Mouse (Mus musculus) naive thymus-derived CD4-positive, alpha-beta T cell, adult 2 months (primary cell): ENCODE results near the gene Gm20388.

Experiments
- DNase-seq: peaks from one replicate; pipeline ENCODE4 v3.0.0-alpha.2; 2011; ENCODE audit warnings: low read depth

Gm20388 gene

DNA sequence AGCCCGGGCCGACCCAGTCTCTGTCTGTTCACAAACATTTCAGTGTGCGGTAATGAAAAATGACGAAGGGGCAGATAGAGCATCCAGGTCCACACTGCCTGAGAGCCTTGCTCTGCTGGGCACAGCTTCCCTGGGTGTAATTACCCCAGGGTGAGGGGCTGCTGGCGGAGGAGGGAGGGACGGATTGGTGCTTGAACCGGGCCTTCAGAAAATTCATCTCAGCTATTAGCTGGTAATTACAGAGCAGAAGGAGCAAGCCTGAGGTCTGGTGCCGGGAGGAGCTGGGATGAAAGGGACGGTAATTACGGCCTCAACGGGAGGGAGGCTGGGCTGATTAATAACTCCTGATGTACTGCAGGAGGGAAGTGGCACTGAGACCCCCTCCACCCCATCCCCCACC lies 639.3 kb downstream of the Gm20388 start:
- DNase-seq, result no peak

DNA sequence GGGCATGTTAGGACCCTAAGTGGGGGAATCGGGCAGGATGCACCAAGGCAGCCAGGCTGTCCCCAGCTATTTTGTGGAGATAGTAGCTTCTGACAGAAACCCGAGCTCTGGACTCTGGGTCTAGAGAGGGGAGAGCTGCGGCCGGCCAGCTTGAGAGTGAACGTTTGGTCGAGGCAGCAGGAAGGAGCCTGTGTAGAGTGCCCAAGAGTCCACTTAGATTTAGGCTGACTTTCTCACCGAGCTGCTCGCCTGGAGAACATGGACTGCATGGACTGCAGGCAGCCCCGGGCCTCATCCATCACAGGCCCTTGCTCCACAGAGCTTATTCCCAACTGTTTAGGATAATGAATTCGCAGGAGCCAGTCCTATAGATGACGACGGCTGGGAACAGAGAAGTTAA lies 639.8 kb downstream of the Gm20388 start:
- DNase-seq, result no peak

DNA sequence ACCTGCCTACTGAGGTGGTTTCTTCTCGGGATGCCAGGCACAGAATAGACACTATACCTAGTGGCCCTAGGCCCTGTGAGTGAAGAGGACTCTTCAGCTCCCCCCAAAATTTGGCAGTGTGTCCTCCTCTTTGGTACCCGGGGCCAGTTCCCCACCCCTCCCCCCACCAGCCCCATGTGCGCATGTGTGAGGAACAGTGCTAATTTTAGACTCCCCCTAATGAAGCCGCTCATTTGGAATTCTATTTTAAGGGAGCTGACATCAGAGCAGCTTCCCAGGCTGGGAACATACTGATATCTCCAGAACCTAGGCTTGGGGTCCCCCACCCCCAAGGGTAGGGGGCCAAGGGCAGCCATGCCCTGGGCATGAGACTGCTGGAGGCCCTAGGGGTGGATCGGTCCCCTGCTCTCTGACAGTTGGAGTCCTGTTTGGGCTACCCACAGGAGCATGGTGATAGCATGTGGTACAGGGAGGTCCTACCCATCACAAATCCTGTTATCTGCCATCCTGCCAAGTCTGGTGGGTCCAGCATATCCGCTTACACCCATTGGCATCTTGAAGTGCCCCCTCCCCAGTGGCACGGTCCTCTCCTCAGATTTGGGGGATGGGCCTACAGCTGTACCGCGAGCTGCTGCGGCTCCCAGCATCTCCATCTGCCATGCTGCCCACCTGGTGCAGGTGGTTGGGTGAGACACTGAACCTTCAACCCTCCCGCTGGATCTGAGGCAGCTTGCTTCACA lies 640.5 kb downstream of the Gm20388 start:
- DNase-seq, result no peak

DNA sequence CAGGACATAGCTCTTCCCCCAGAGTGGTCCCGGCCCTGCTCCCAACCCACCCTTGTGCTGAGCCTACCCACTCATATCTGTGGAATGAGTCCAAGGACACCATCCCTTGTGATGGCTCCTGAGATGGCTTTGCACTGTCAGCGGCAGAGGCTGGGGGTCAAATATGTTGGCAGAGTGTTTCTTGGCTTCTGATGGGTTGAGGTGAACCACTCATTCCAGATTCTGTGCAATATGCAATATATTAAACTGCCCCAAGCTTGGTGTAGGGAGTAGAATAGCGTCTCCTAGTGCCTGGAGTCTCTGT lies 641.0 kb downstream of the Gm20388 start:
- no peak for DNase-seq

DNA sequence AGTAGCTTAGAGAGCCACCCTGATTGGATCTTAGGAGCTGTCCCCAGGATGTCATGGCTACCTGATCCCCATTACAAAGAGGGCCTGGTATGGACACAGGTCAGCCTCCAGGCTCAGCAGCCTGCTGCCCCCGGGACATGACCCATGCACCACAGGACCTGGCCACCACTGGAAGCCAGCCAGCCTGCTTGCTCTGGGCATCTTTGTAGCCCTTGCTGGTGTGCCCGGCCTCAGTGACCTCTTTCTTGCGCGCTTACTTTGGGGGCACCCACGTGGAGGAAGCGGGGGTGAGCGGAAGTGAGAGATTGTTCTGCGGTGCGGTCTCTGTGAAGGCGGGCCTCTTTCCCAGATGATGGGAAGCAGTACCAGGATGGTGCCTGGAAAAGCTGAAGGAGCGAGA lies 641.9 kb downstream of the Gm20388 start:
- no peak for DNase-seq

DNA sequence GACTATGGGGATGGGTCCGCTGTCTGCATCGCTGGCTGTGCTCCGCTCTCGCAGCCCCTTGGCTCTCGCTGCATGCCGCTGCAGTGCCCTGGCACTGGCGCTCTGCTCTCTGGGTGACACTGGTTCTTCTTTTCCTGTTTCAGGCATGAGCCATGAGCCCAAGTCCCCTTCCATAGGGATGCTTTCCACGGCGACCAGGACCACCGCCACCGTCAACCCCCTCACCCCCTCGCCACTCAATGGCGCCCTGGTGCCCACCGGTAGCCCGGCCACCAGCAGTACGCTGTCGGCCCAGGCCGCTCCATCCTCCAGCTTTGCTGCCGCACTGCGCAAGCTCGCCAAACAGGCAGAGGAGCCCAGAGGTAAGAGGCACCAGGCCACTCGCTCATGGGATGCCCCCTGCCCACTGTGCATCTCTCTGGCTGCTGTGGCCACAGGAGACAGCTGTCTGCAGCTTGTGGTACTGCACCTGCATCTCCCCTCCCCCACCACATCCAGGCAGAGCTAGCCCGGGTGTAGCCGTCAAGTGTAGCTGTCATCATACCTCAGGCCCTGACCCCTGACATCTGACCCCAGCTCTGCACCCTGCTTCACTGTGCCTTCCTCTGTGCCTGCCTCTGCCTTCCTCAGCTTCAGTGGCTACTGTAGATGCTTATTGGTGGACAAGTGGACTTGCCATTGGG lies 642.9 kb downstream of the Gm20388 start:
- no peak for DNase-seq

DNA sequence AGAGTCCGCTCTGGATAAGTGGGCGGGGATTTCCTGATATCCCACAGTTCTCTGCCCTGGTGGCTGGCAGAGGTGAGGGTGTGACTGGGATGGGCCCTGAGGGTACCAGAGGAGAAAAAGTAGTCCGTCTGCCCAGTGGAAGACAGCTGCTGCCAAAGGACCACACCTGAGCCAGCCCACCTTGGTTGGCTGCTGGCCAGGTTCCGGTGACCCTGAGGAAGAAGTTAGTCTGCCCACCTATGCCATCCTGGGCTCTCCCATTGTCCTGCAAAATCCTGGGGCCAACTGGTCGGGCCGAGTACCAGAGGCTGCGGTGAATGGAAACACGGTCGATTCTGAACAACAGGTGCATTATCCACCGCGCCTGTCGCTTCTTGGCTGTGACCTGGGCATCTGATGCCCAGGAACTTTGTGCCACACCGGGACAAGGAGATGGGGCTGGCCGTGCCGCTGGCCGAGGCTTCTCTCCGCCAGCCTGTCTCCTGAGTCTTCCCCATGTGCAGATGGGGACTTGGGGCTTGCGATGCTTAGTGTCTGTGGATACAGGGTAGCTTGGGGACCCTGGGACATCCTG lies 643.9 kb downstream of the Gm20388 start:
- DNase-seq, result no peak

DNA sequence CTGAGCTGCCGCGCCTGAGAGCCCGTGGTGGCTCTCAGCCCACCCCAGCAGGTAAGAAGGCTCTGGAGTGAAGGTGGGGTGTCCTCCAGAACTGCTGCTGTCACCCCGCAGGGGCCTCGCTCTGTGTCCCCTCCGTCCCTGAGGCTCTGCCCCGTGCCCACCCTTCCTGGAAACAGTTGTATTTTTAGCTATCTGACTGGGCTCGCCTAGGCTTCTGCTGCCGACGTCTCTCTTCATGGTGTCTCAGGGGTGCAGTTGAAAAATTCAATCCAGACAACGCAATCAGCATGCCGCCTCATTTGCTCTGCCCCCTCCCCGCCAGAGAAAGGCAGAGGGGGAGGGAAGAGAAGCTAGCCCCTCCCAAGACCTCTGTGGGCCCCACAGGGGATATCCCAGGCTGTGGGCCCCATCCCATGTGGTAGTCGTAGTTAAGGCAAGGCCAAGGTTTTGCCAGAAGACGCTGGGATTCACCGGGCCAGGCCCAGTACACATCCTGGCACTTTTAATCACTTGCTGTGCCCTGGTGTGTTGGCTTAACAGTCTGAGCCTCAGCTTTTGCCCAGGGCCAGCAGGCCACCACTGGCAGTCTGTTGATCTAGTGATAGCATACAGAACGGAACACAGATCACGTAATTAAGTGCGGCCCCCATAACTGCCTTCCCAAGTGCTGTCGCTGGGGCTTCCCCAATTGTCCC lies 645.7 kb downstream of the Gm20388 start:
- DNase-seq, result no peak

DNA sequence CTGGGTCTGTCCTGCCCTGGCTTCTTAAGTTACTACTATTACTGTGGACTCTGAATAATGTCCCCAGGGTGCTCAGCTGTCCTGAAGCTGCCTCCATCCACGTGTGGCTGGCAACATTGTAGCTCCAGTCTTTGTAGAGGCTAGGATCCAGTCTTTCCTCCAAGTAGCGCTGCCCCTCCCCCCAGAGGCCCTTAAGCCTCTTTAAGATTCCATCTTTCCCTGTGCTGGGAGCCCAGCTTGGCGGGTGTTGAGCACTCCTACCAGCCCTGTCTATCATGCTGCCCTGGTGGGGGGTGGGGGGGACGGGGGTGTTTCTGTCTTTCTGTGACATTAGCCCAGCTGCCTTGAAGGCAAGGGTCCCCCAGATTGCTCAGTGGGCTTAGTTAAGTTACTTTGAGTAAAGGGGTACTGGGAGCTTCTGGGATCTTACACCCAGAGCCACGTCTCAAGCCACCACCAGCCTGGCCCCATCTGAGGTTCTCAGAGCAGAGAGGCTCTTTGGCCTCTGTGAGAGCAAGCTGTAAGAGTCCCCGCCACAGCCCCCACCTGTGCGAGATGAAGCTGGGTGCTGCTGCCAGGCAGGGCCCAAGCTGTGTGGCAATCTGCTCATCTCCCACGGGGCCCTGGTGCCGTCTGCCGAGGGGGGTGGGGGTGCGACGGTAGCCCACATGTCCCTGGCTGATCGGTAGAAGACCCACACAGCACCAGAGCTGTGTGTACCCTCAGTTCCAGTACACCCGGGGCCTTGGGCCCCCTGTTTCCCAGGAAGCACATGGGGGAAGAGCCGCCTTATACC lies 646.7 kb downstream of the Gm20388 start:
- DNase-seq, result no peak

DNA sequence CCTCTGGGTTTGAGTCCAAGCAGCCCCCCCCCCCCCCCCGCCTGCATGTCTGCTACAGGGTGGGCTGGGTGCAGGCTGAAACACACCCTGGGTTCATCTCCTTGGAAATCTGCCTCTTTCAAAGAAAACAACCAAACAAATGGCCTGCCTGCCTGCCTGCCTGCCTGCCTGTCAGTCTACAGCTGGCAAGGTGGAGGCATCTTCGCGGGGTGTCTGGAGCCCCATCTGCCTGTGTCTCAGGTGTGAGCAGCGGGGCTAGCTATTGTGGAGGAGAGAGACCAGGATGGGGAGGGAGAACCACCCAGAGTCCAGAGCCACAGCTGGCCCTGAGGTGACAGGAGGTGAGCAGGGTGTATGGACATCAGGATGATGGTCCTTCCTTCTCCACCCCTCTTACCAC lies 647.5 kb downstream of the Gm20388 start:
- DNase-seq, result no peak

DNA sequence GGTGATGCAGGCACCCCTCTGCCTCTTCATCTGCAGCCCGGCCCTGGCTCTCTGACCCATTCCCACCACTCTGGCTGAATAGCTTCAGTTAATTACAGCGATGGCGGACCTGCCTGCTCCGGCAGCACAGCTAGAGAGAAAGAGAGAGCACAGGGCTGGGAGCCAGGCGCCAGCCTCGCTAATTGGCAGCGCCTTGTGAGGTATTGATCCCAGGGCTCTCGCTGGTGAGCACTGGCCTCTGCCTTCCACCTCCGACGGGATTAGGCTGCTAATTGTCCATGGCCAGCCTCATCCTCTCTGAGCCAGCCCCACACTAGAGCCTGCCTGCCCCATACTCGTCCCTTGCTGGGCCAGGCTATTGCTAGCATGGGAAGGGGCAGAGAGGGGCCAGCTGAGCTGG lies 649.0 kb downstream of the Gm20388 start:
- DNase-seq, result no peak

DNA sequence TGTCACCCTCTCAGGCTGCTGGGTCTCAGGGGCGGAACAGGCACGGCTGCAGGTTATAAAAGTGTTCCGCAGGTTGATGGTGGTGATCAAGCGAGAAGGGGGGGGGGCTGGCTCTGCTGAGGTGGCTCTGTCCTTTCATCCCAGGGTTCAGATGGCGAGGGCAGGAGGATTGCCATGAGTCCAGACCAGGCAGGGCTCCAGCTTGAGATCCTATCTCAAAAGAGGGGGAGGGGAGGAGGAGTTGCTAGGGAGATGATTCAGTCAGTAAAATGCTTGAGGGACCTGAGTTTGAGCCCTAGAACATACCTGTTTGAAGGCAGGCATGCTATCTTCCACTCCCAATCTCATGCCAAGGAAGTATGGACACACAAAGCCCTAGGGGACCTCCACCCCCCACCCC lies 649.9 kb downstream of the Gm20388 start:
- no peak for DNase-seq

DNA sequence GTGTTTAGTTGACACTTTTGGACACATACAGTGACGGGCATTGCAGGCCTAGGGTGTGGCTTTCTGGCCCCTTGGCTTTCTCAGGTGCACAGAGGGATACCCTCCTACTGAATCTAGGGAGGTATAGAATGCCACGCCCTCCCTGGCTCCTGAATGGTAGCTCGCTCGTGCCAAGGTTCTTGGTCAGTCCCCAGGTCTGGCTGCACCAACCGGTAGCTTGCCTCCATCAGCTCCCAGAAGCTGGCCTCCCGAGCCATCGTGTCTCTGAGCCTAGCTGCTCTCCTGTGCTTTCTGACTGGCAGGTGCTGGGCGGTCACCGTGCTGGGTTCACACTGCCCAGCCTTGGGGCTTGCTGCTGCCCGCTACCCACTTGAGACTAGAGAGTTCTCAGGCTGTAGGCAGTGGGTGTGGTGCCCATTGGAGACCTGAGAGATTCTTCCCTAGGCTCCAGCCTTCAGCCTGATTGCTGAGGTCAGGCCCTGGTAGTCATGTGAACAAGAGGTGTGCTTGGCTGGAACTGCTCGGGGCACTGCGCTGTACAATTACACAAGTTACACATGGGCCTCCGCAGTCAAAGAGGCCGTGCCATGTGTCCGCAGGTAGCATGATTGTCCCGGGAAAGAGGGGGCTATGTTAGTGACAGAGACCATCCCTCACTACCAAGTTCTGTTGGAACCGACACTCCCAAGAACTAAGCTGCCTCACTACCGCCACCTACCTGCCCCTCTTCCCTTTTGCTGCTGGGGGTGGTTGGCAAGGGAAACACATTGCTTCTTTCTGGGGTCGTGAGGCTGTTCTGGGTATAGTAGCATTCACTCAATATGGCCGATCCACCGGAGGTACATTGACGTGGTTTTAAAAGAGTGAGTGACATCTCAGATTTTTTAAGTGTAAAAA lies 651.1 kb downstream of the Gm20388 start:
- DNase-seq, result peak; percentile 43

DNA sequence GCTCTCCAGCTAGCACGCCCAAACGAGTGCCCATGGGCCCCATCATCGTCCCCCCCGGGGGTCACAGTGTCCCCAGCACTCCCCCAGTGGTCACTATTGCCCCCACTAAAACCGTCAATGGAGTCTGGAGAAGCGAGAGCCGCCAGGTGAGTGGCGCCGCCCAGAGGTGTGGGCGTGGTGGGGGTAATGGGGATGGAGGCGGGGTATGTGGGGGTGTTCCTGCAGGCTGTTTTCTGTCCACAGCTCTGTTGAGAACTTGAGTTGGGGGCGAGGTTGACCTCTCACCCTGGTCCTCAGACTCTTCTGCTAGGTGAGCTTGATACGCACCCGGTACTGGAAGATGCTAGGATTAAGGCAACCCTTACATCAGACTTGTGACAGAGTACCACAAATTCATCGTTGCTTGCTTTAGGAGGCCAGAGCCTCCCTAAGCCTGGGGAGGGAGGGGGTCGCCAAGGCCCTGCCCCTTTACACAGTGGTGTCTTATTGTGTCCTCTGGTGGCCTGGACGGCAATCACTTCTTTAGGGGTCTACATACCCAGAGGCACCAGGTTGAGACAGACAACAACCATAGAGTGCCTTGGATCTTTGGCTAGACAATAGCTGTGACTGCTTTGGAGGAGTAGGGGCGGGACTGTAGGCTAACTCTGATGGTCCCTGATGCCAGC lies 652.2 kb downstream of the Gm20388 start:
- DNase-seq, result no peak

DNA sequence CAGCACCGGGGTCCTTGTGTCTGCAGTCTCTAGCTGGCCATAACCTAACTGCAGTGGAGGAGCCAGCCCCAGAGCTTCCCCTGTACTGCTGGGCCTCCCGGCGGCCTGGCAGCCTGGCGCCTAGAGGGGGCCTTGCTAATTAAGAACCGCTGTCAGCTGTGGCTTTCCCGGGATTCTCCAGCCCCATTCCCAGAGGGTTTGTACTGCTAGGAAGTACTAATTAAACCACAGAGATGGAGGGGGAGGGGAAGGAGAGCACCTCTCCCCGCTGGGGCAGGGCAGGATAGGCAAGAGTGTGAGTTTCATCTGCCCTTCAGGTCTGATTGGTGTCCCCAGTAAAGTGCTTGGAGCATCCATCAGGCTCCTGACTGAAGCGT lies 652.7 kb downstream of the Gm20388 start:
- DNase-seq, result no peak

DNA sequence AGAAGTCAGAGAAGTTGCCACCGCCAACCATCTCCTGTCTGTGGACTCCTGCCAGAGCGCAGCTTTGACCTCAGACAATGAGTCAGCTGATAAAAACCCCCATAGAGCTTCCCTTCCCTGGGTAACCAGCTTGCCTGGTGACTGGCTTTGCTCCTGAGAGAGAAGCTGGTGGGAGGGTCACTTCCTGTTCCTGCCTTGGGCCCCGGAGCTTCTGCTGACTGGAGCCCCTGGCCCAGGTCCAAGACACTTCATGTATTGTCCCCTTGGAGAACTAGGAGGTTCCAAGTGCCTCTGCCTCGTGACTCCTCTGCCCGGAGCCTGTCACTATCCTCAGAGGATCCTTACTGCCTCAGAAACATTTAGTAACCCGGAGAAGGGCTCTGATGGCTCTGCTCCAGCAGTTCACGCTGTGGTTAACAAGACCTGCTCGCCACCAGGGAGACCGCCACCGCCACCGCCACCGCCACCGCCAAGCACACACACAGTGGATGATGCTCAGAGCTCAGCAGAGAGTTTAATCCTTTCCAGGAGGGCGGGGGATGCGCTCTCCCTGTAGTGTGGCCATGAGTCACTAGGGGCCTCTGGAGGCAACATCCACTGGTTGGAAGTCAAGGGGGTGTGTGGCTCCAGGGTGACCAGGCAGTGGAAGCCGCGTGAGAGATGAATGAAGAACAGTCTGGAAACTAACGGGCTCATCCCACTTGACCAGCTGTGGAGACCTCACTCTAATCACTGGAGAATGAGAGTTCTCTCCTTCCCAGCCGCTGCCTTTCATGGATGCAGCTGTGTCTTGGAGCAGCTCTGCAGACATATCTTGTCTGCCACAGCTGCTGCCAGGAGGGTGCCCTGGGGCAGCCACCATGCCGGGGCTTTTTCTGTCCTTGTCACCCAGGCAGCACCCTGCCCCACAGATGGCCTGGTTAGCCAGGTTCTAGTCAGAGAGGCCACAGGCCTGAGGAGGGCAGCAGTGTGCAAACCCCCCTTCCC lies 653.5 kb downstream of the Gm20388 start:
- peak; percentile 38 for DNase-seq

DNA sequence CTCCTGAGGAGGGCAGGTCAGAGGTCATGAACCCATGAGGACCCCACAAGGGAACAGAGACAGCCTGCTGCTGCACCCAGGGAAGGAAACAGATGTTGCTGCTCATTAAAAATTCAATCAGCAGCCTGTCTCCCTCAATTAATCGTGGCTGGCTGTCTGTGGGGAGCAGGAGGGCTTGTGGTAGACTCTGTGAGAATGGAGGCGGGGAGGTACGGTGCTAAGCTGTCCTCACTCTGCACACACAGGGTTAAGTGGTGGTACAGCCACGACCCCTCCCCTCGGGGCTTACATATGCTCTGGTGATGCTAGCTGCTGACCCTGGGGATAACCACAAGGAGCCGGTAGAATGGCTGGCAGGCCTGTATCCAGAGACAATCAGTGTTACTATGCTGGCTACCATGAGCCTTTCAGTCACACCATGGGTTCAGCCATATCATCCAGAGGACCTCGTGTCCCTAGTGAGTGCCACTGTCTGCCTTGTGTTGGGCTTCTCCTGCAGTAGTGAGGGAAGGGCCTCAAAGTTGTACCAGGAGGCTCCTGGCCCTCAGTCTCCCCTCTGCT lies 654.6 kb downstream of the Gm20388 start:
- DNase-seq, result no peak

DNA sequence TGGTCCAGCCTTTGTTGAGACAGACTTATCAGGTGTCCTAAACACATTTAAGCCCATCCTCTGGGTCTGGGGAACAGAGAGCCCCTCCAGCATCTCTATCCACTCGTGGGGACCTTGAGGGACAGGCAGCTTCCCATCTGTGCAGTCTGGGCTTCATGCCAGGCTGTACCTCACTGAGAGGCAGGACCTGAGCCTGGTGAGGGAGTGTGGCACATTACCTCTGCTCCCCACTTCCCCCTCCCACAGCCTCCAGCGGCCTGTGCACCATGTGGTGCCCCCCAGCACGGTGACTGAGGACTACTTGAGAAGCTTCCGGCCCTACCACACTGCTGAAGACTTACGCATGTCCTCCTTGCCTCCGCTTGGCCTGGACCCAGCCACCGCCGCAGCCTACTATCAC lies 656.0 kb downstream of the Gm20388 start:
- DNase-seq, result no peak

DNA sequence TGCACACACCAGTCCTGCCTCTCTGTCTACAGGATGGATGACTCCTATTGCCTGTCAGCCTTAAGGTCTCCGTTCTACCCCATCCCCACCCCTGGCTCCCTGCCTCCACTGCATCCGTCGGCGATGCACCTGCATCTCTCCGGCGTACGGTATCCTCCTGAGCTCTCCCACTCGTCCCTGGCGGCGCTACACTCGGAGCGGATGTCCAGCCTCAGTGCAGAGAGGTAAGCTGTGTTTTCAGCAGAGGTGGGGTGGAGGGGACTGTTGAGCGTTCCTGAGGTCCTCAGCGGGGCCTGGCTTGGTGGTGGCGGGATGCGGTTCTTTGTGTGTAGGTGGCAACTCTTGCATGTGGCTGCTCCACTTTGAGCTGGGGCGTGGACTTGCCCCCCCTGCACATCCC lies 657.1 kb downstream of the Gm20388 start:
- no peak for DNase-seq
